12 mouse cellular contexts compared by ENCODE assay signal in genomic region chr2:3139578-3139977, GRCm38 (mm10). TPM values are rescaled to one million over a fixed set of nuclear protein-coding genes. Genes with fewer than 3 reads are reported as not detected.
DNase-seq lines count a peak whose midpoint lies in the region; ATAC-seq lines count a peak whose summit lies in the region.
"Had no signal": no experiment of that assay in that cellular context is flagged by ENCODE, and none has a peak within 500 bp of the region (broad histone marks: within the 10 kb centered on the region; RNA-seq: fewer than 3 reads in every experiment).

No protein-coding gene starts in this region.

- peaks cover 47% of the 10 kb centered on the region for H3K4me1 ChIP-seq in forebrain, embryonic 10.5 days
- peaks cover 23% of the 10 kb centered on the region for H3K4me1 ChIP-seq in forebrain, embryonic 13.5 days
- peaks cover 55% of the 10 kb centered on the region for H3K4me1 ChIP-seq in hindbrain, embryonic 10.5 days (replicated peaks)
- H3K4me1 ChIP-seq in hindbrain, embryonic 16.5 days (ENCODE audit: control insufficient read depth, insufficient read depth, low read depth, low read length): peaks cover 3% of the 10 kb centered on the region; the same call in 1 of the 2 replicates
- peaks cover 54% of the 10 kb centered on the region for H3K4me1 ChIP-seq in midbrain, embryonic 10.5 days
- peaks cover 24% of the 10 kb centered on the region for H3K4me1 ChIP-seq in midbrain, embryonic 15.5 days
- peaks cover 47% of the 10 kb centered on the region for H3K4me1 ChIP-seq in midbrain, embryonic 13.5 days (replicated peaks)

- H3K4me2 ChIP-seq in forebrain, embryonic 13.5 days: no peak overlapping the region
- no peak overlapping the region for H3K4me2 ChIP-seq in hindbrain, embryonic 16.5 days (ENCODE audit: low read length)
- H3K4me2 ChIP-seq in midbrain, embryonic 15.5 days: no peak overlapping the region
- H3K4me2 ChIP-seq in midbrain, embryonic 13.5 days (replicated peaks): no peak overlapping the region

- DNase-seq in forebrain, embryonic 10.5 days (ENCODE audit: extremely low spot score, low spot score): no peak
- no peak for DNase-seq in hindbrain, embryonic 10.5 days (ENCODE audit: low spot score)
- no peak for DNase-seq in midbrain, embryonic 10.5 days (ENCODE audit: low spot score)
- DNase-seq in c-Kit-positive CD71-positive TER-119-positive erythroid progenitor cells, embryonic 14.5 days (ENCODE audit: low spot score): no peak
- DNase-seq: cerebellum, postnatal 10 days; thymus, adult 18-20 months had no signal

- no peak overlapping the region for H3K9ac ChIP-seq in forebrain, embryonic 13.5 days
- no peak overlapping the region for H3K9ac ChIP-seq in hindbrain, embryonic 16.5 days (ENCODE audit: low read depth, low read length)
- H3K9ac ChIP-seq in midbrain, embryonic 15.5 days: no peak overlapping the region
- no peak overlapping the region for H3K9ac ChIP-seq in midbrain, embryonic 13.5 days (replicated peaks)
- H3K9ac ChIP-seq: liver, embryonic 14.5 days had no signal

- no peaks in the 10 kb centered on the region for H3K9me3 ChIP-seq in forebrain, embryonic 10.5 days
- no peaks in the 10 kb centered on the region for H3K9me3 ChIP-seq in forebrain, embryonic 13.5 days (replicated peaks)
- H3K9me3 ChIP-seq in hindbrain, embryonic 10.5 days: no peaks in the 10 kb centered on the region
- no peaks in the 10 kb centered on the region for H3K9me3 ChIP-seq in hindbrain, embryonic 16.5 days (ENCODE audit: control insufficient read depth, low read length)
- 0 out of 2 replicates have a peak, but pooled peaks cover 2% of the 10 kb centered on the region for H3K9me3 ChIP-seq in midbrain, embryonic 10.5 days (replicated peaks)
- H3K9me3 ChIP-seq in midbrain, embryonic 15.5 days: no peaks in the 10 kb centered on the region
- H3K9me3 ChIP-seq in midbrain, embryonic 13.5 days: no peaks in the 10 kb centered on the region

- peak overlapping the region; percentile 70 for H3K27ac ChIP-seq in forebrain, embryonic 10.5 days
- H3K27ac ChIP-seq in forebrain, embryonic 13.5 days: no peak overlapping the region
- peak overlapping the region; percentile 80 for H3K27ac ChIP-seq in hindbrain, embryonic 10.5 days
- no peak overlapping the region; the same call in 1 of the 2 replicates for H3K27ac ChIP-seq in hindbrain, embryonic 16.5 days (ENCODE audit: low read depth, low read length)
- H3K27ac ChIP-seq in midbrain, embryonic 10.5 days (replicated peaks): peak overlapping the region; percentile 76
- no peak overlapping the region for H3K27ac ChIP-seq in midbrain, embryonic 15.5 days
- peak overlapping the region; percentile 60; the same call in 1 of the 2 replicates for H3K27ac ChIP-seq in midbrain, embryonic 13.5 days
- H3K27ac ChIP-seq: liver, embryonic 14.5 days had no signal

- ATAC-seq in forebrain, embryonic 13.5 days: no peak
- ATAC-seq in hindbrain, embryonic 16.5 days: no peak
- ATAC-seq in midbrain, embryonic 15.5 days (replicated peaks): no peak
- ATAC-seq in midbrain, embryonic 13.5 days: no peak
- ATAC-seq: intestine, postnatal 0 days had no signal

- H3K27me3 ChIP-seq in forebrain, embryonic 10.5 days (ENCODE audit: poor library complexity, severe bottlenecking): no peaks in the 10 kb centered on the region
- no peaks in the 10 kb centered on the region for H3K27me3 ChIP-seq in forebrain, embryonic 13.5 days
- no peaks in the 10 kb centered on the region for H3K27me3 ChIP-seq in hindbrain, embryonic 10.5 days (ENCODE audit: insufficient read depth, poor library complexity, severe bottlenecking)
- H3K27me3 ChIP-seq in hindbrain, embryonic 16.5 days (replicated peaks; ENCODE audit: control insufficient read depth, insufficient read depth, low read length): no peaks in the 10 kb centered on the region
- no peaks in the 10 kb centered on the region for H3K27me3 ChIP-seq in midbrain, embryonic 10.5 days (ENCODE audit: low read depth, poor library complexity, severe bottlenecking)
- H3K27me3 ChIP-seq in midbrain, embryonic 15.5 days (replicated peaks): no peaks in the 10 kb centered on the region
- no peaks in the 10 kb centered on the region for H3K27me3 ChIP-seq in midbrain, embryonic 13.5 days

- H3K36me3 ChIP-seq in forebrain, embryonic 10.5 days (replicated peaks): 0 out of 2 replicates have a peak, but pooled peaks cover 4% of the 10 kb centered on the region
- H3K36me3 ChIP-seq in forebrain, embryonic 13.5 days (ENCODE audit: poor library complexity, severe bottlenecking): no peaks in the 10 kb centered on the region
- H3K36me3 ChIP-seq in hindbrain, embryonic 10.5 days: no peaks in the 10 kb centered on the region
- no peaks in the 10 kb centered on the region for H3K36me3 ChIP-seq in hindbrain, embryonic 16.5 days (ENCODE audit: control insufficient read depth, insufficient read depth, low read length)
- no peaks in the 10 kb centered on the region for H3K36me3 ChIP-seq in midbrain, embryonic 10.5 days
- H3K36me3 ChIP-seq in midbrain, embryonic 15.5 days (replicated peaks): no peaks in the 10 kb centered on the region
- H3K36me3 ChIP-seq in midbrain, embryonic 13.5 days: no peaks in the 10 kb centered on the region

- H3K4me3 ChIP-seq in forebrain, embryonic 10.5 days: no peak overlapping the region
- H3K4me3 ChIP-seq in forebrain, embryonic 13.5 days: no peak overlapping the region
- H3K4me3 ChIP-seq in hindbrain, embryonic 10.5 days: no peak overlapping the region
- H3K4me3 ChIP-seq in hindbrain, embryonic 16.5 days (ENCODE audit: low read length): no peak overlapping the region
- H3K4me3 ChIP-seq in midbrain, embryonic 10.5 days: no peak overlapping the region
- no peak overlapping the region for H3K4me3 ChIP-seq in midbrain, embryonic 15.5 days
- H3K4me3 ChIP-seq in midbrain, embryonic 13.5 days (replicated peaks): no peak overlapping the region

- WGBS in forebrain, embryonic 10.5 days: 14% methylated on average over 3 of the region's 3 CpGs
- WGBS in forebrain, embryonic 13.5 days: 5% methylated on average over 3 of the region's 3 CpGs
- WGBS in hindbrain, embryonic 10.5 days: 13% methylated on average over 3 of the region's 3 CpGs
- WGBS in hindbrain, embryonic 16.5 days: 12% methylated on average over 3 of the region's 3 CpGs
- 10% methylated on average over 3 of the region's 3 CpGs for WGBS in midbrain, embryonic 10.5 days
- WGBS in midbrain, embryonic 15.5 days: 12% methylated on average over 3 of the region's 3 CpGs
- 5% methylated on average over 3 of the region's 3 CpGs for WGBS in midbrain, embryonic 13.5 days

RNA-seq across cellular contexts. Expression of gene Fam171a1, which starts 25.6 kb away (rescaled TPM):
- polyA plus RNA-seq in forebrain, embryonic 10.5 days (2016; fragmentation: Nextera tagmentation; extraction: Ambion mirVana): 32.6 and 34.3 TPM in 2 replicates
- polyA plus RNA-seq in forebrain, embryonic 13.5 days (2015; fragmentation: Nextera tagmentation; extraction: Ambion mirVana): 26.1 and 27.8 TPM in 2 replicates
- 38.7 and 42.5 TPM in 2 replicates for polyA plus RNA-seq in hindbrain, embryonic 10.5 days (2016; fragmentation: Nextera tagmentation; extraction: Ambion mirVana)
- polyA plus RNA-seq in hindbrain, embryonic 16.5 days (2015; fragmentation: Nextera tagmentation; extraction: Ambion mirVana): 37.4 and 51.0 TPM in 2 replicates
- polyA plus RNA-seq in midbrain, embryonic 10.5 days (2016; fragmentation: Nextera tagmentation; extraction: Ambion mirVana): 38.7 and 45.8 TPM in 2 replicates
- polyA plus RNA-seq in midbrain, embryonic 15.5 days (2015; fragmentation: Nextera tagmentation; extraction: Ambion mirVana): 48.3 and 49.8 TPM in 2 replicates
- 44.2 and 47.9 TPM in 2 replicates for polyA plus RNA-seq in midbrain, embryonic 13.5 days (2015; fragmentation: Nextera tagmentation; extraction: Ambion mirVana)

Comparison
In these comparisons a context has a peak if more than half of its experiments do, and no peak if none do; other contexts are left out.
1. H3K27ac ChIP-seq: peak in forebrain, embryonic 10.5 days (single experiment), hindbrain, embryonic 10.5 days (single experiment), midbrain, embryonic 10.5 days (single experiment) and midbrain, embryonic 13.5 days (single experiment); none in forebrain, embryonic 13.5 days (single experiment), hindbrain, embryonic 16.5 days (single experiment) and midbrain, embryonic 15.5 days (single experiment).